Mouse (Mus musculus): ENCODE data around the gene Pgs1. TPM values are rescaled to one million over a fixed set of nuclear protein-coding genes. Genes with fewer than 3 reads are reported as not detected.

The Pgs1 gene
- polyA plus RNA-seq, 1 experiment from 2014 or later = 30.6 TPM

Small RNA genes lying within 50 kb of the gene (microRNA-seq; reads per million reads assigned to microRNA genes)
- not detected for gene Mir6933

Other genes starting within 250 kb of the Pgs1 start
- gene Tmc8, start 204.2 kb upstream of the Pgs1 start, polyA plus RNA-seq (2014; fragmentation: Nextera tagmentation; extraction: Ambion mirVana) = 1.7 and 3.1 TPM in 2 replicates
- gene Tmc6, start 204.1 kb upstream of the Pgs1 start, polyA plus RNA-seq (2014; fragmentation: Nextera tagmentation; extraction: Ambion mirVana) = 23.0 and 24.3 TPM in 2 replicates
- 0.23 TPM in 1 of 2 replicates, not detected in the other for gene 6030468B19Rik, start 188.6 kb upstream of the Pgs1 start, polyA plus RNA-seq (2014; fragmentation: Nextera tagmentation; extraction: Ambion mirVana)
- gene Gm20708, start 176.6 kb upstream of the Pgs1 start, polyA plus RNA-seq (2014; fragmentation: Nextera tagmentation; extraction: Ambion mirVana) = 1.1 TPM in 1 of 2 replicates, not detected in the other
- 101 and 115 TPM in 2 replicates for gene Syngr2, start 176.6 kb upstream of the Pgs1 start, polyA plus RNA-seq (2014; fragmentation: Nextera tagmentation; extraction: Ambion mirVana)
- 6.4 and 7.1 TPM in 2 replicates for gene Afmid, start 160.4 kb upstream of the Pgs1 start, polyA plus RNA-seq (2014; fragmentation: Nextera tagmentation; extraction: Ambion mirVana)
- 133 and 149 TPM in 2 replicates for gene Tk1, start 160.2 kb upstream of the Pgs1 start, polyA plus RNA-seq (2014; fragmentation: Nextera tagmentation; extraction: Ambion mirVana)
- 287 and 307 TPM in 2 replicates for gene Birc5, start 137.0 kb upstream of the Pgs1 start, polyA plus RNA-seq (2014; fragmentation: Nextera tagmentation; extraction: Ambion mirVana)
- not detected in 2 replicates for gene Tmem235, start 125.5 kb upstream of the Pgs1 start, polyA plus RNA-seq (2014; fragmentation: Nextera tagmentation; extraction: Ambion mirVana)
- gene Tha1, start 112.8 kb upstream of the Pgs1 start, polyA plus RNA-seq (2014; fragmentation: Nextera tagmentation; extraction: Ambion mirVana) = 5.8 and 6.4 TPM in 2 replicates
- gene Socs3, start 16.2 kb upstream of the Pgs1 start, polyA plus RNA-seq (2014; fragmentation: Nextera tagmentation; extraction: Ambion mirVana) = 9.2 and 11.5 TPM in 2 replicates
- 0.25 and 0.29 TPM in 2 replicates for gene Dnah17, start 144.3 kb downstream of the Pgs1 start, polyA plus RNA-seq (2014; fragmentation: Nextera tagmentation; extraction: Ambion mirVana)